Mouse (Mus musculus) hindbrain, postnatal 0 days (tissue): Measurements from ENCODE around the gene Kcnd3. TPM values are rescaled to one million over a fixed set of nuclear protein-coding genes. Genes with fewer than 3 reads are reported as not detected.
A peak's percentile ranks its signal among the peaks of the same experiment; 100 is the strongest.

Experiments used
- ATAC-seq: fragments of 200-750 bp; cut with Nextera tagmentation; 2 replicates; pipeline ENCODE4 v1.8.0; 2017; ENCODE audit warnings: mild to moderate bottlenecking, moderate TSS enrichment, moderate library complexity
- DNase-seq: peaks from one replicate; pipeline ENCODE4 v3.0.0-alpha.2; 2015; ENCODE audit warnings: low spot score
- H3K27ac ChIP-seq: fragments of 300-500 bp; sonication (generic); 2 replicates; pipeline ENCODE4 v1.5.1; 2014; ENCODE audit warnings: mild to moderate bottlenecking
- H3K27me3 ChIP-seq: fragments of 300-500 bp; sonication (generic); 2 replicates; pipeline ENCODE4 v1.6.1; 2014; ENCODE audit warnings: low read length, mixed read lengths; ENCODE audit not compliant: insufficient read depth
- H3K36me3 ChIP-seq: fragments of 300-500 bp; sonication (generic); 2 replicates; pipeline ENCODE4 v1.6.1; 2014; ENCODE audit warnings: low read length, mixed read lengths; ENCODE audit not compliant: insufficient read depth
- H3K4me1 ChIP-seq: fragments of 300-500 bp; sonication (generic); 2 replicates; pipeline ENCODE4 v1.6.1; 2014; ENCODE audit warnings: antibody characterized with exemption, low read length, mixed read lengths; ENCODE audit not compliant: insufficient read depth
- H3K4me2 ChIP-seq: fragments of 300-500 bp; sonication (generic); 2 replicates; pipeline ENCODE4 v1.6.1; 2014; ENCODE audit warnings: low read depth, mild to moderate bottlenecking, low read length, moderate library complexity, mixed read lengths
- H3K4me3 ChIP-seq: fragments of 300-500 bp; sonication (generic); 2 replicates; pipeline ENCODE4 v1.5.1; 2014; ENCODE audit warnings: low read length
- H3K9ac ChIP-seq: fragments of 300-500 bp; sonication (generic); replicated peaks from 2 replicates; pipeline ENCODE4 v1.6.1; 2014; ENCODE audit warnings: mild to moderate bottlenecking, low read length, moderate library complexity, mixed read lengths
- H3K9me3 ChIP-seq: fragments of 300-500 bp; sonication (generic); 2 replicates; pipeline ENCODE4 v1.6.1; 2016; ENCODE audit warnings: low read length, mixed read lengths
- CTCF ChIP-seq: IDR thresholded peaks from 2 replicates; pipeline ENCODE4 v1.5.1; 2016; ENCODE audit warnings: antibody characterized with exemption, control low read depth, low read depth
- WGBS: fragments of 180-500 bp; shearing (Covaris S2); extraction: QIAGEN DNeasy Blood & Tissue Kit; methylation state at CpG from one replicate; pipeline ENCODE4 v1.1.7; 2014; 5-methylcytosine and 5-hydroxymethylcytosine counted together
- polyA plus RNA-seq: library from polyadenylated mRNA; unstranded; fragments of >200 nt; fragmentation: Nextera tagmentation; extraction: Ambion mirVana; gene quantifications from 2 replicates; pipeline ENCODE4 v1.2.1, GENCODE M21; 2015
- total RNA-seq: library from RNA; depleted of rRNA; stranded (reverse); fragments of >200 nt; gene quantifications from 2 replicates; pipeline ENCODE4 v1.2.3, GENCODE M21; 2014

The Kcnd3 gene
- total and polyA plus RNA-seq, 2 experiments from 2014 or later: 8.6 to 71.8 TPM

DNA sequence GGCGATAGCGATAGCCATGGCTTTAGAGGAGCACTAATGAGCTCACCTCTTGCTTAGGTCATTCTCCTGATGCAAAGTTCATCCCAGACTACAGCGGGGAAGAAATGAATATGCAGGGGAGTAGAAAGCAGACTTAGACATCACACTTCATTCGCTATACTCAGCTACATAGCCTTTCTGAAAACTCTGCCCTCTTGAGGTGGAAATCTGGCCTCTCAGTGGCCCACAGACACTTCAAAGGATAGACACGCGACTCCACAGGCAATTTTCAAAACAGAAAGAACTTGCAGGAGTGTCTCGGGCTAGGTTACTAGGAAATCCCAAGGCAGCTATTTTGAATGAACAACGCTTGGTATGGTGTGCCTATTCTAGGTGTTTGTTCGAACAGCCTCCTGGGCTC, 116.7 kb downstream of the Kcnd3 start:
- TF ChIP-seq CTCF: peak; percentile 37; the same call in 1 of the 2 replicates
- H3K27ac ChIP-seq: no peak overlapping the region
- no peaks in the 10 kb centered on the region for H3K9me3 ChIP-seq
- ATAC-seq (peak; percentile 51; the same call in 1 of the 2 replicates), DNase-seq (peak; percentile 41)
- peaks cover 34% of the 10 kb centered on the region for H3K4me1 ChIP-seq
- WGBS: 67% methylated on average over 9 of the region's 9 CpGs
- H3K4me3 ChIP-seq: no peak overlapping the region
- no peaks in the 10 kb centered on the region for H3K27me3 ChIP-seq
- no peak overlapping the region for H3K9ac ChIP-seq
- H3K36me3 ChIP-seq: no peaks in the 10 kb centered on the region
- no peak overlapping the region for H3K4me2 ChIP-seq

- no peaks in the 10 kb centered on the region for H3K9me3 ChIP-seq
- 0 out of 2 replicates have a peak overlapping the region, but pooled peaks have one; percentile 3 for H3K27ac ChIP-seq
- no peak for ATAC-seq
- H3K27me3 ChIP-seq: no peaks in the 10 kb centered on the region
- H3K36me3 ChIP-seq: no peaks in the 10 kb centered on the region
- no peak overlapping the region for H3K4me3 ChIP-seq
- peaks cover 34% of the 10 kb centered on the region for H3K4me1 ChIP-seq
- no peak overlapping the region for H3K9ac ChIP-seq
- WGBS: 19% methylated on average over 6 of the region's 6 CpGs
- no peak overlapping the region for H3K4me2 ChIP-seq
- TF ChIP-seq CTCF: no peak
- no peak for DNase-seq
Observed at GRCm38 (mm10) chr3:105569310-105569752, 117.2 kb downstream of the Kcnd3 start.

- Histone ChIP-seq H3K9me3 (no peaks in the 10 kb centered on the region), H3K4me1 (peaks cover 31% of the 10 kb centered on the region), H3K27ac (0 out of 2 replicates have a peak overlapping the region, but pooled peaks have one; percentile 3), H3K4me2 (no peak overlapping the region), H3K27me3 (no peaks in the 10 kb centered on the region), H3K9ac (no peak overlapping the region), H3K4me3 (no peak overlapping the region), H3K36me3 (no peaks in the 10 kb centered on the region)
- 0 out of 2 replicates have a peak, but pooled peaks have one; percentile 37 for ATAC-seq
- WGBS: 65% methylated on average over 9 of the region's 9 CpGs
- TF ChIP-seq CTCF: no peak
- no peak for DNase-seq
Observed at GRCm38 (mm10) chr3:105569950-105570349, 117.8 kb downstream of the Kcnd3 start.

GRCm38 (mm10) chr3:105570818-105571217, 118.7 kb downstream of the Kcnd3 start:
- ATAC-seq (no peak), DNase-seq (no peak)
- Histone ChIP-seq H3K9ac (no peak overlapping the region), H3K9me3 (no peaks in the 10 kb centered on the region), H3K4me1 (peaks cover 30% of the 10 kb centered on the region), H3K36me3 (no peaks in the 10 kb centered on the region), H3K27me3 (no peaks in the 10 kb centered on the region), H3K4me3 (no peak overlapping the region), H3K27ac (no peak overlapping the region), H3K4me2 (no peak overlapping the region)
- no peak for TF ChIP-seq CTCF
- 50% methylated on average over 3 of the region's 3 CpGs for WGBS

- TF ChIP-seq CTCF: no peak
- Histone ChIP-seq H3K4me3 (no peak overlapping the region), H3K9me3 (no peaks in the 10 kb centered on the region), H3K4me1 (peaks cover 30% of the 10 kb centered on the region), H3K9ac (no peak overlapping the region), H3K36me3 (no peaks in the 10 kb centered on the region), H3K27ac (no peak overlapping the region), H3K4me2 (no peak overlapping the region), H3K27me3 (no peaks in the 10 kb centered on the region)
- WGBS: 84% methylated on average over 1 of the region's 1 CpGs
- ATAC-seq (no peak), DNase-seq (no peak)
Observed at GRCm38 (mm10) chr3:105571944-105572343, 119.8 kb downstream of the Kcnd3 start.

- Histone ChIP-seq H3K27ac (no peak overlapping the region), H3K9me3 (no peaks in the 10 kb centered on the region), H3K9ac (no peak overlapping the region), H3K4me3 (no peak overlapping the region), H3K4me2 (no peak overlapping the region), H3K4me1 (peaks cover 25% of the 10 kb centered on the region), H3K36me3 (no peaks in the 10 kb centered on the region), H3K27me3 (no peaks in the 10 kb centered on the region)
- 88% methylated on average over 2 of the region's 2 CpGs for WGBS
- TF ChIP-seq CTCF: no peak
- no peak for DNase-seq
- ATAC-seq: no peak
Observed at GRCm38 (mm10) chr3:105573156-105573555, 121.0 kb downstream of the Kcnd3 start.

GRCm38 (mm10) chr3:105578320-105578719, 126.2 kb downstream of the Kcnd3 start:
- H3K27ac ChIP-seq: no peak overlapping the region
- H3K4me3 ChIP-seq: no peak overlapping the region
- no peak overlapping the region for H3K9ac ChIP-seq
- ATAC-seq (no peak), DNase-seq (no peak)
- 83% methylated on average over 3 of the region's 3 CpGs for WGBS
- no peak overlapping the region for H3K4me2 ChIP-seq
- TF ChIP-seq CTCF: no peak
- no peaks in the 10 kb centered on the region for H3K9me3 ChIP-seq
- no peaks in the 10 kb centered on the region for H3K4me1 ChIP-seq
- H3K27me3 ChIP-seq: no peaks in the 10 kb centered on the region
- no peaks in the 10 kb centered on the region for H3K36me3 ChIP-seq
